Mouse (Mus musculus) heart, adult 2 months (tissue): ENCODE results near the gene Cep135. TPM values are rescaled to one million over a fixed set of nuclear protein-coding genes. Genes with fewer than 3 reads are reported as not detected.

Experiments
- DNase-seq, 2 experiments: peaks; one replicate each; pipeline ENCODE4 v3.0.0; 2021
- H3K27ac ChIP-seq: fragments of 200-600 bp; 2 replicates; pipeline ENCODE4 v1.8.1; 2022
- H3K27me3 ChIP-seq: fragments of 200-500 bp; 2 replicates; pipeline ENCODE4 v1.6.1; 2012; ENCODE audit warnings: mild to moderate bottlenecking, low read length, inconsistent platforms, mixed read lengths; ENCODE audit not compliant: control insufficient read depth, insufficient read depth
- H3K36me3 ChIP-seq: fragments of 200-500 bp; 2 replicates; pipeline ENCODE4 v1.6.1; 2012; ENCODE audit warnings: low read length, inconsistent platforms; ENCODE audit not compliant: control insufficient read depth, insufficient read depth
- H3K4me1 ChIP-seq: fragments of 200-500 bp; 2 replicates; pipeline ENCODE4 v1.6.1; 2011; ENCODE audit warnings: low read length; ENCODE audit not compliant: control insufficient read depth, insufficient read depth
- H3K4me3 ChIP-seq: fragments of 200-600 bp; 2 replicates; pipeline ENCODE4 v1.8.1; 2022
- H3K79me2 ChIP-seq: fragments of 200-500 bp; replicated peaks from 2 replicates; pipeline ENCODE4 v1.6.1; 2012; ENCODE audit warnings: mild to moderate bottlenecking, inconsistent platforms, low read length, moderate library complexity, mixed read lengths; ENCODE audit not compliant: control insufficient read depth, insufficient read depth
- H3K9ac ChIP-seq: fragments of 200-500 bp; 2 replicates; pipeline ENCODE4 v1.6.1; 2012; ENCODE audit warnings: low read depth, mild to moderate bottlenecking, control low read depth, inconsistent platforms, low read length, mixed read lengths
- CTCF ChIP-seq: fragments of 200-600 bp; IDR thresholded peaks from 2 replicates; pipeline ENCODE4 v1.8.1; 2022; ENCODE audit warnings: antibody characterized with exemption, mild to moderate bottlenecking, moderate library complexity
- EP300 ChIP-seq: fragments of 200-500 bp; IDR thresholded peaks from 2 replicates; pipeline ENCODE4 v1.6.1; 2011; ENCODE audit warnings: low read depth, low read length, control low read depth; ENCODE audit not compliant: insufficient read depth
- POLR2A ChIP-seq: fragments of 200-500 bp; IDR thresholded peaks from 2 replicates; pipeline ENCODE4 v1.6.1; 2011; ENCODE audit warnings: mild to moderate bottlenecking, low read depth, low read length, control low read depth; ENCODE audit not compliant: insufficient read depth
- WGBS: fragments of 180-500 bp; shearing (Covaris S2); methylation state at CpG from one replicate; pipeline ENCODE4 v1.1.7; 2018; 5-methylcytosine and 5-hydroxymethylcytosine counted together
- intact Hi-C: fragments of 180-260 bp; cut with DNase I; formaldehyde crosslinking; loops from one replicate; pipeline ENCODE4 v1.15.1; 2025
- polyA plus RNA-seq: library from polyadenylated mRNA; depleted of rRNA; stranded (reverse); fragments of >200 nt; gene quantifications from 2 replicates; pipeline ENCODE4 v1.2.3, GENCODE M21; 2012; rRNA removed
- total RNA-seq, 2 experiments: library from RNA; stranded (reverse); gene quantifications; 2 replicates each; pipeline ENCODE4 v1.2.3; 2021

Cep135 gene
- total and polyA plus RNA-seq, 3 experiments: 0.94 to 3.5 (median 3.0) TPM

DNA sequence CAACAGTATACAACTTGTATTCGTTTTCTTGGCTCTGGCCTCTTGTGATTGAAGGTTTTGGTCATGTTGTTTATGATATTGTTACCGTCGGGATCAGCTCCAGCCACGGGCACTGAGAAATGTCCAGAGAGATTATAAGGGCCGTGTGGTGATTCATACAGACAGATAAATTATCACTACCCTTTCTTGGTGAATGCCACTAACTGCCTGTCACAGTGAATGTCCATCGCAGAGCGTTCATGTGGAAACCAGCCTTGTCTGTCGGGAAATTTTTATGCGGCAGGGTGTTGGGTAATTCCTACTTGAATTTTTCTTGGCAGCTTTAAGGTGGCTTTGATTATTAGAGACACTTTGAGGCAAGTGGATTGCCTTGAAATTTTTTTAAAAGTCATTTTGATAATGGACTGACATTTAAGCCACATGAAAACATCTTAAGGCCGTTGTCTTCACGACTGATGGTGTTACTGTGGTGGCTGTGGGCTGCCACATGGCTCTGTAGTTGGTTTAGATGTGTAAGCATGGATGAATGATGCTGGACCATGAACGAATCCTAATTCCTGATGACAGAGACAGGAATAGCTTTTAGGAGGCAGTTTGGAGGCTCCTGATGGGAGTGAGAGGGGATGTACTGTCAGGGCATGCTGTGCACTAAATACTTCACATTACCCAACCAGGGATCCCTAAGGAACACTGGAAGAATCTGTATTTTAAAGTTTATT, 103.4 kb downstream of the Cep135 start:
- no peak overlapping the region for H3K27ac ChIP-seq
- TF ChIP-seq EP300 (no peak), CTCF (no peak), POLR2A (no peak)
- intact Hi-C loops: no loop called here
- H3K9ac ChIP-seq: no peak overlapping the region
- no peaks in the 10 kb centered on the region for H3K36me3 ChIP-seq
- WGBS: 83% methylated on average over 12 of the region's 12 CpGs
- no peak overlapping the region for H3K4me3 ChIP-seq
- no peaks in the 10 kb centered on the region for H3K4me1 ChIP-seq
- no peaks in the 10 kb centered on the region for H3K27me3 ChIP-seq
- H3K79me2 ChIP-seq: no peaks in the 10 kb centered on the region
- no peak for DNase-seq

Other genes with a start within 250 kb of the Cep135 start
- not detected for gene Nmu, start 224.9 kb upstream of the Cep135 start, total RNA-seq
- gene Nmu, start 224.9 kb upstream of the Cep135 start, polyA plus RNA-seq: not detected in 2 replicates
- not detected for gene Gm7271, start 104.7 kb upstream of the Cep135 start, total RNA-seq
- not detected in 2 replicates for gene Gm7271, start 104.7 kb upstream of the Cep135 start, polyA plus RNA-seq
- 10 to 100 TPM; 11.2 to 15.2 TPM for gene Exoc1, start 59.4 kb upstream of the Cep135 start, total RNA-seq
- 9.0 and 13.9 TPM in 2 replicates for gene Exoc1, start 59.4 kb upstream of the Cep135 start, polyA plus RNA-seq
- 1 to 10 TPM; 1.5 to 2.4 TPM for gene C530008M17Rik, start 67.8 kb downstream of the Cep135 start, total RNA-seq
- gene C530008M17Rik, start 67.8 kb downstream of the Cep135 start, polyA plus RNA-seq: 2.8 and 5.4 TPM in 2 replicates